Mouse (Mus musculus): ENCODE data around the gene Rps6ka4. TPM values are rescaled to one million over a fixed set of nuclear protein-coding genes. Genes with fewer than 3 reads are reported as not detected.

Gene Rps6ka4
- 45.6 TPM for polyA plus RNA-seq (2017; shearing (Covaris generic))

DNA sequence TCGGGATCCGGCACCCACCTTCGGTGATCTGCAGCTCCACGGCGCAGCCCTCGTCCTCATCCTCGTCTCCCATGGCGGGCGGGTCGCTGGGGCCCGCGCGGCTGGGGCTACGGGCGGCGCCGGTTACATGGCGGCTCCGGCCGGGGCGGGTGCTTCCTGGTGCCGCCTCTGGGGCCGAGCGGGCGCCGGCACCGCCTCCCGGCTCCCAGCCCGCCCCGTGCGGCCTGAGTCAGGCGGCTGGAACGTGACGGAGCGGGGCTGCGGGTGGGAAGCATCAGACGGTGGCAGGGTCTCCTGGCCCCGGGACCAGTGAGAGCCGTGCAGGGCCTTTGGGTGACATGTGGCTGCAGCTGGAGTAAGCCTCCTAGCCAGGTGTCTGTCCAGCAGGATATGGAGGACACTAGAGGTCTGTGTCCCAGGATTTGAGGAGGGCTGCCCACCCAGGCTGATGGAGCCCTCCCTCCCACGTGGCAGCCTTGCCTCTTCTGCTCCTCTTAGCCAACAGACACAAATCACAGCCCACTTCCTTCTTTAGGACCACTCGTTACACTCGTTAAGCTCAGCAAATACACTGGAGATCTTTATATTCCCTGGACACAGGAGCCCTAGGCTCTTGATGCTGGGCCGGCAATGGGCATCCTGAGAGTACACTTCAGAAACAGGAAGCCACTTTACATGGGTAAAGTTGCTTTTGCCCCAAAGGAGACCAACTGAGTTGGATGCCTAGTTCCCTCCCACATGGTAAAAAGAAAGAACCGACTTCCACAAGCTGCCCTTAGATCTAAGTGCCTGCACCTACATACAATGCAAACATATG, at the start of gene Rps6ka4:
TSS of gene Rps6ka4 (minus strand) at position 162 of the 817 bp plus-strand sequence.

GRCm38 (mm10) chr19:6858031-6858430, 17.6 kb upstream of the Rps6ka4 start, which contains the start of gene Ccdc88b:
Ccdc88b (minus strand) TSS chr19:6858211.

Other genes with a start within 250 kb of the Rps6ka4 start
- 46.8 TPM for gene Ccdc88b, start 17.6 kb upstream of the Rps6ka4 start, polyA plus RNA-seq (2017; shearing (Covaris generic))
- 169 TPM for gene Trmt112, start 69.1 kb upstream of the Rps6ka4 start, polyA plus RNA-seq (2017; shearing (Covaris generic))
- 240 TPM for gene Prdx5, start 69.5 kb upstream of the Rps6ka4 start, polyA plus RNA-seq (2017; shearing (Covaris generic))
- gene Esrra, start 81.2 kb upstream of the Rps6ka4 start, polyA plus RNA-seq (2017; shearing (Covaris generic)) = 24.5 TPM
- not detected for gene Catsperz, start 84.7 kb upstream of the Rps6ka4 start, polyA plus RNA-seq (2017; shearing (Covaris generic))
- gene Kcnk4, start 93.9 kb upstream of the Rps6ka4 start, polyA plus RNA-seq (2017; shearing (Covaris generic)) = 0.26 TPM
- gene Bad, start 101.2 kb upstream of the Rps6ka4 start, polyA plus RNA-seq (2017; shearing (Covaris generic)) = 31.7 TPM
- 15.2 TPM for gene Gpr137, start 101.8 kb upstream of the Rps6ka4 start, polyA plus RNA-seq (2017; shearing (Covaris generic))
- 185 TPM for gene Ppp1r14b, start 134.3 kb upstream of the Rps6ka4 start, polyA plus RNA-seq (2017; shearing (Covaris generic))
- 30.8 TPM for gene Plcb3, start 135.8 kb upstream of the Rps6ka4 start, polyA plus RNA-seq (2017; shearing (Covaris generic))
- gene Fkbp2, start 139.9 kb upstream of the Rps6ka4 start, polyA plus RNA-seq (2017; shearing (Covaris generic)) = 40.8 TPM
- 9.3 TPM for gene Vegfb, start 147.0 kb upstream of the Rps6ka4 start, polyA plus RNA-seq (2017; shearing (Covaris generic))
- 57.7 TPM for gene Dnajc4, start 151.9 kb upstream of the Rps6ka4 start, polyA plus RNA-seq (2017; shearing (Covaris generic))
- 25.7 TPM for gene Nudt22, start 155.5 kb upstream of the Rps6ka4 start, polyA plus RNA-seq (2017; shearing (Covaris generic))
- 5.3 TPM for gene Trpt1, start 155.5 kb upstream of the Rps6ka4 start, polyA plus RNA-seq (2017; shearing (Covaris generic))
- 376 TPM for gene Fermt3, start 178.8 kb upstream of the Rps6ka4 start, polyA plus RNA-seq (2017; shearing (Covaris generic))
- 163 TPM for gene Stip1, start 199.3 kb upstream of the Rps6ka4 start, polyA plus RNA-seq (2017; shearing (Covaris generic))
- 26.0 TPM for gene Macrod1, start 216.2 kb upstream of the Rps6ka4 start, polyA plus RNA-seq (2017; shearing (Covaris generic))

All from CD4-positive, CD25-positive, alpha-beta regulatory T cell (primary cell).